ENCODE assay signal across 8 mouse cellular contexts in the genomic region with DNA sequence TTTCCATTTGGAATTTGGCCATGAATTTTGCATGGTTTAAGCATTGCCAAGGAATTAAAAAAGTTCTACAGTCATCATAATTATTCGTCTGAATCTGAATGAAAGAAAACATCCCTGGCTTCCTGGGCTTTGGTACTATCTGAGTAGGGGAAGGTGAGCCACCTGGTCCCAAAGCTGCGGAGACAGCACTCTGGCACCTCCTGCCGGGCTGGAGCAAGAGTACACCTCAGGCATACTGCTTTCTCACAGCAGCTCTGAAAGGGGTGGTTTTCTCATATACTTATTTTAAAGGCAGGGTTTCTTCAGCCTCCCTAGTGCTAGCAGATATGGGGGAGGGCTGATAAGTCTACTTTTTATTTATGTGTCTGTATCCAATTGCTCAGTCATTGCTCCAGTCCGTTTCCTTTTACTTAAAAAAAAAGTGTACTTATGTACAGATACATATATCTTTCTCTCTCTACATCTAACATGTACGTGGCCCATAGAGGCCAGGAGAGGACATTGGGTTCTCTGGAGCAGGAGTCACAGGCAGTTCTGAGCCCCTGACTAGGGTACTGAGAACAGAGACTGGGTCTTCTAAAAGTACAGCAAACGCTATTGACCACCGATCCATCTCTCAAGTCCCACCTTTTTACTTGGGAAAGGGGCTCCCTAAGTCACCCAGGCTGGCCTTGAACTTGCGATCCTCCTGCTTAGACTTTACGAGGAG. TPM values are rescaled to one million over a fixed set of nuclear protein-coding genes. Genes with fewer than 3 reads are reported as not detected.
DNase-seq lines count a peak whose midpoint lies in the region; ATAC-seq lines count a peak whose summit lies in the region.

No protein-coding gene starts in this region.

- peak overlapping the region; percentile 79 for H3K9ac ChIP-seq in intestine, embryonic 16.5 days (ENCODE audit: low read depth, low read length)
- H3K9ac ChIP-seq in midbrain, embryonic 11.5 days (ENCODE audit: low read length) = peak overlapping the region; percentile 91

- peak; percentile 89 for DNase-seq in adrenal gland, postnatal 10 days
- DNase-seq in embryo, embryonic 9.5 days (ENCODE audit: extremely low spot score) = peak; percentile 84
- DNase-seq in gastrocnemius, postnatal 4 days (ENCODE audit: low spot score in 2 of 2) = peak; percentile 49 to 80
- peak; percentile 86 for DNase-seq in left cerebral cortex, postnatal 4 days
- peak; percentile 93 for DNase-seq in midbrain, embryonic 11.5 days (ENCODE audit: low spot score, missing footprints)
- peak; percentile 77 for DNase-seq in right cerebral cortex, postnatal 4 days
- peak; percentile 83 for DNase-seq in yolk sac, embryonic 10.5 days (ENCODE audit: low spot score)

- intact Hi-C loops in left cerebral cortex, postnatal 4 days (cut with DNase I) = loop anchor here (5.0 kb wide), 1 partner anchor 36 kb away; no protein-coding TSS in a partner anchor

- peak overlapping the region; percentile 86 for H3K4me3 ChIP-seq in intestine, embryonic 16.5 days (ENCODE audit: low read length)
- peak overlapping the region; percentile 58 for H3K4me3 ChIP-seq in midbrain, embryonic 11.5 days (ENCODE audit: low read depth, low read length)

- peak overlapping the region; percentile 79 for H3K27ac ChIP-seq in intestine, embryonic 16.5 days (ENCODE audit: low read length)
- H3K27ac ChIP-seq in midbrain, embryonic 11.5 days (ENCODE audit: low read depth, low read length) = peak overlapping the region; percentile 71

- H3K36me3 ChIP-seq in intestine, embryonic 16.5 days (ENCODE audit: control insufficient read depth, insufficient read depth, low read length) = peaks cover 8% of the 10 kb centered on the region
- H3K36me3 ChIP-seq in midbrain, embryonic 11.5 days (ENCODE audit: control insufficient read depth, insufficient read depth, low read length) = peaks cover 3% of the 10 kb centered on the region; the same call in 1 of the 2 replicates

- H3K27me3 ChIP-seq in intestine, embryonic 16.5 days (replicated peaks; ENCODE audit: control insufficient read depth, insufficient read depth, low read length) = no peaks in the 10 kb centered on the region
- no peaks in the 10 kb centered on the region for H3K27me3 ChIP-seq in midbrain, embryonic 11.5 days (ENCODE audit: control insufficient read depth, insufficient read depth, low read length)

- H3K4me2 ChIP-seq in intestine, embryonic 16.5 days (ENCODE audit: low read depth, low read length) = peak overlapping the region; percentile 71
- H3K4me2 ChIP-seq in midbrain, embryonic 11.5 days = peak overlapping the region; percentile 70

- no peaks in the 10 kb centered on the region for H3K9me3 ChIP-seq in intestine, embryonic 16.5 days (ENCODE audit: control insufficient read depth, low read length)
- H3K9me3 ChIP-seq in midbrain, embryonic 11.5 days (ENCODE audit: control insufficient read depth, low read length) = no peaks in the 10 kb centered on the region

- WGBS in intestine, embryonic 16.5 days = under 1% methylated on average over 9 of the region's 9 CpGs
- 0% methylated on average over 9 of the region's 9 CpGs for WGBS in midbrain, embryonic 11.5 days

- peaks cover 8% of the 10 kb centered on the region for H3K4me1 ChIP-seq in intestine, embryonic 16.5 days (ENCODE audit: control insufficient read depth, insufficient read depth, low read length)
- H3K4me1 ChIP-seq in midbrain, embryonic 11.5 days (ENCODE audit: control insufficient read depth, insufficient read depth, low read length) = peaks cover 10% of the 10 kb centered on the region

- ATAC-seq in intestine, embryonic 16.5 days = peak; percentile 84
- peak; percentile 76 for ATAC-seq in midbrain, embryonic 11.5 days (ENCODE audit: low FRiP score)

RNA-seq across cellular contexts. Expression of a gene that starts 0.7 kb away (rescaled TPM):
- 10 to 100 TPM; 25.6 to 40.0 TPM for total RNA-seq in adrenal gland, postnatal 10 days (2021)
- 10 to 100 TPM; 35.5 to 36.3 TPM for total RNA-seq in gastrocnemius, postnatal 4 days (2021)
- polyA plus RNA-seq in intestine, embryonic 16.5 days (2015; fragmentation: Nextera tagmentation; extraction: Ambion mirVana) = 99.5 and 120 TPM in 2 replicates
- 10 to 100 TPM; 16.6 to 17.5 TPM for total RNA-seq in left cerebral cortex, postnatal 4 days (2021)
- 175 and 195 TPM in 2 replicates for polyA plus RNA-seq in midbrain, embryonic 11.5 days (2014; fragmentation: Nextera tagmentation; extraction: Ambion mirVana)

RNA-seq across cellular contexts. Expression of a gene that starts 15.3 kb away (rescaled TPM):
- total RNA-seq in adrenal gland, postnatal 10 days (2021) = 10 to 100 TPM; 27.3 to 35.5 TPM
- total RNA-seq in gastrocnemius, postnatal 4 days (2021) = 10 to 100 TPM; 32.6 to 33.4 TPM
- 20.8 and 21.9 TPM in 2 replicates for polyA plus RNA-seq in intestine, embryonic 16.5 days (2015; fragmentation: Nextera tagmentation; extraction: Ambion mirVana)
- 1 to 10 TPM; 7.3 to 7.5 TPM for total RNA-seq in left cerebral cortex, postnatal 4 days (2021)
- polyA plus RNA-seq in midbrain, embryonic 11.5 days (2014; fragmentation: Nextera tagmentation; extraction: Ambion mirVana) = 13.6 and 15.7 TPM in 2 replicates

Comparison
In these comparisons a context has a peak if more than half of its experiments do, and no peak if none do; other contexts are left out.
1. Peak in every context shown above with its lines: DNase-seq, ATAC-seq, H3K4me3 ChIP-seq and H3K27ac ChIP-seq.